In the genomic region with DNA sequence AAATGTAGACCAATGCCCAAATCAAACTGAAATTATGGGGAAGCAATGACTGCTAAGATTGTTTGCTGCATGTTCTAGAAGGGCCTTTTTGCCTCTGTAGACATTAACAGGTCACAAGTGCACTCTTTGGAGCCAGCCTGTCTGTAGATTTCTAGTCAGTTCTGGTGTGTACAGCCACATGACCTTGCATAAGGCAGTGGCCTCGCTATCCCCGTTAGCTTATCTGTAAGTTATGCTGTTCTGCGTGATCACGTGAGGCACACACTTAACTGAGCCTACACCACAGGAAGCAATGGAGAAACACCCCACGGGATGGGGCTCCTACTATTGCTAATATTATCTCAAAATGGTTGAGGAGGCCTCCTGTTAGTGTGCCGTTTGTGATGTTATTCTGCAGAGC, we compare ENCODE assay signal across 11 mouse cellular contexts.
A peak's percentile ranks its signal among the peaks of the same experiment; 100 is the strongest.
DNase-seq lines count a peak whose midpoint lies in the region; ATAC-seq and TF ChIP-seq lines count a peak whose summit lies in the region.
"Had no signal": no experiment of that assay in that cellular context is flagged by ENCODE, and none has a peak within 500 bp of the region (broad histone marks: within the 10 kb centered on the region; RNA-seq: fewer than 3 reads in every experiment).

No protein-coding gene starts in this region.

- H3K4me1 ChIP-seq in heart, embryonic 15.5 days (replicated peaks) = peaks cover 3% of the 10 kb centered on the region; the same call in 1 of the 2 replicates
- H3K4me1 ChIP-seq in liver, postnatal 0 days (ENCODE audit: insufficient read depth) = peaks cover 4% of the 10 kb centered on the region; the same call in 1 of the 2 replicates
- no peaks in the 10 kb centered on the region for H3K4me1 ChIP-seq in midbrain, embryonic 15.5 days
- H3K4me1 ChIP-seq in midbrain, embryonic 14.5 days (ENCODE audit: control insufficient read depth, insufficient read depth, low read length) = no peaks in the 10 kb centered on the region
- H3K4me1 ChIP-seq: forebrain, embryonic 12.5 days had no signal

- no peaks in the 10 kb centered on the region for H3K9me3 ChIP-seq in heart, embryonic 15.5 days (replicated peaks)
- no peaks in the 10 kb centered on the region for H3K9me3 ChIP-seq in liver, postnatal 0 days (ENCODE audit: low read length)
- no peaks in the 10 kb centered on the region for H3K9me3 ChIP-seq in midbrain, embryonic 15.5 days
- no peaks in the 10 kb centered on the region for H3K9me3 ChIP-seq in midbrain, embryonic 14.5 days (ENCODE audit: control insufficient read depth, low read length)
- H3K9me3 ChIP-seq: forebrain, embryonic 12.5 days had no signal

- H3K4me2 ChIP-seq in heart, embryonic 15.5 days = peak overlapping the region; percentile 34; the same call in 1 of the 2 replicates
- no peak overlapping the region for H3K4me2 ChIP-seq in liver, postnatal 0 days (ENCODE audit: low read depth, low read length)
- no peak overlapping the region for H3K4me2 ChIP-seq in midbrain, embryonic 15.5 days
- no peak overlapping the region for H3K4me2 ChIP-seq in midbrain, embryonic 14.5 days (ENCODE audit: low read length)
- H3K4me2 ChIP-seq: forebrain, embryonic 12.5 days had no signal

- peak; percentile 19 for DNase-seq in ovary, postnatal 36 days (ENCODE audit: low spot score)
- no peak for DNase-seq in ovary, postnatal 14 days (ENCODE audit: low spot score)
- peak; percentile 23 for DNase-seq in liver, postnatal 0 days
- no peak for DNase-seq in cerebellum, adult 9-11 months
- DNase-seq in midbrain, embryonic 14.5 days = no peak
- no peak for DNase-seq in layer of hippocampus, adult 9-10 months (ENCODE audit: low spot score)
- DNase-seq: cerebellum, adult 11 months; kidney, postnatal 14 days had no signal

- no peak overlapping the region for H3K4me3 ChIP-seq in heart, embryonic 15.5 days
- no peak overlapping the region for H3K4me3 ChIP-seq in liver, postnatal 0 days (ENCODE audit: low read depth, low read length)
- no peak overlapping the region for H3K4me3 ChIP-seq in midbrain, embryonic 15.5 days
- H3K4me3 ChIP-seq in midbrain, embryonic 14.5 days (replicated peaks; ENCODE audit: low read depth, low read length) = no peak overlapping the region
- H3K4me3 ChIP-seq: forebrain, embryonic 12.5 days had no signal

- H3K9ac ChIP-seq in heart, embryonic 15.5 days = no peak overlapping the region
- H3K9ac ChIP-seq in liver, postnatal 0 days (replicated peaks) = no peak overlapping the region
- no peak overlapping the region for H3K9ac ChIP-seq in midbrain, embryonic 15.5 days
- H3K9ac ChIP-seq in midbrain, embryonic 14.5 days (replicated peaks; ENCODE audit: low read length) = no peak overlapping the region
- H3K9ac ChIP-seq: forebrain, embryonic 12.5 days had no signal

- WGBS in heart, embryonic 15.5 days = 33% methylated on average over 6 of the region's 6 CpGs
- 38% methylated on average over 6 of the region's 6 CpGs for WGBS in liver, postnatal 0 days (ENCODE audit: insufficient replicate concordance)
- 64% methylated on average over 6 of the region's 6 CpGs for WGBS in midbrain, embryonic 15.5 days
- WGBS in midbrain, embryonic 14.5 days = 67% methylated on average over 6 of the region's 6 CpGs

- H3K27me3 ChIP-seq in heart, embryonic 15.5 days = no peaks in the 10 kb centered on the region
- 0 out of 2 replicates have a peak, but pooled peaks cover 2% of the 10 kb centered on the region for H3K27me3 ChIP-seq in liver, postnatal 0 days (ENCODE audit: insufficient read depth, low read length)
- no peaks in the 10 kb centered on the region; the same call in none of the 2 replicates for H3K27me3 ChIP-seq in midbrain, embryonic 15.5 days (replicated peaks)
- no peaks in the 10 kb centered on the region for H3K27me3 ChIP-seq in midbrain, embryonic 14.5 days (ENCODE audit: control insufficient read depth, insufficient read depth, low read length)

- peaks cover 4% of the 10 kb centered on the region; the same call in 1 of the 2 replicates for H3K36me3 ChIP-seq in heart, embryonic 15.5 days
- no peaks in the 10 kb centered on the region for H3K36me3 ChIP-seq in liver, postnatal 0 days (replicated peaks; ENCODE audit: insufficient read depth, low read length)
- no peaks in the 10 kb centered on the region for H3K36me3 ChIP-seq in midbrain, embryonic 15.5 days (replicated peaks)
- no peaks in the 10 kb centered on the region for H3K36me3 ChIP-seq in midbrain, embryonic 14.5 days (ENCODE audit: control insufficient read depth, insufficient read depth, low read length)
- H3K36me3 ChIP-seq: forebrain, embryonic 12.5 days had no signal

- no peak for TF ChIP-seq CTCF in liver, postnatal 0 days (IDR thresholded peaks at IDR 0.05; ENCODE audit: low read depth)

- H3K27ac ChIP-seq in heart, embryonic 15.5 days = peak overlapping the region; percentile 83
- peak overlapping the region; percentile 44 for H3K27ac ChIP-seq in liver, postnatal 0 days (ENCODE audit: low read depth)
- no peak overlapping the region for H3K27ac ChIP-seq in midbrain, embryonic 15.5 days
- H3K27ac ChIP-seq in midbrain, embryonic 14.5 days (replicated peaks; ENCODE audit: low read depth, low read length) = no peak overlapping the region
- H3K27ac ChIP-seq: forebrain, embryonic 12.5 days had no signal

- ATAC-seq in heart, embryonic 15.5 days (replicated peaks; ENCODE audit: insufficient number of reproducible peaks, insufficient read depth, low FRiP score, low read depth) = peak; percentile 96
- peak; percentile 92 for ATAC-seq in liver, postnatal 0 days
- no peak for ATAC-seq in midbrain, embryonic 15.5 days (replicated peaks)
- ATAC-seq in midbrain, embryonic 14.5 days (ENCODE audit: low FRiP score, low TSS enrichment) = no peak

- 0 out of 2 replicates have a peak, but pooled peaks have one; percentile 28 for TF ChIP-seq EP300 in liver, postnatal 0 days (IDR thresholded peaks at IDR 0.05; ENCODE audit: low read depth)

Comparison
In these comparisons a context has a peak if more than half of its experiments do, and no peak if none do; other contexts are left out.
1. DNase-seq: peak in ovary, postnatal 36 days (single experiment) and liver, postnatal 0 days (single experiment); none in ovary, postnatal 14 days (single experiment), cerebellum, adult 9-11 months (single experiment), midbrain, embryonic 14.5 days (single experiment) and layer of hippocampus, adult 9-10 months (single experiment).
2. ATAC-seq: peak in heart, embryonic 15.5 days (single experiment) and liver, postnatal 0 days (single experiment); none in midbrain, embryonic 15.5 days (single experiment) and midbrain, embryonic 14.5 days (single experiment).
3. H3K27ac ChIP-seq: peak in heart, embryonic 15.5 days (single experiment) and liver, postnatal 0 days (single experiment); none in midbrain, embryonic 15.5 days (single experiment) and midbrain, embryonic 14.5 days (single experiment).